Mouse (Mus musculus) frontal cortex, adult (tissue): ENCODE results near the gene Rora.

Experiments
- ATAC-seq: cut with Nextera tagmentation; 2 replicates; pipeline ENCODE4 v1.9.2; 2017; ENCODE audit warnings: mild to moderate bottlenecking, moderate library complexity, mixed read lengths; ENCODE audit not compliant: low TSS enrichment

The Rora gene

DNA sequence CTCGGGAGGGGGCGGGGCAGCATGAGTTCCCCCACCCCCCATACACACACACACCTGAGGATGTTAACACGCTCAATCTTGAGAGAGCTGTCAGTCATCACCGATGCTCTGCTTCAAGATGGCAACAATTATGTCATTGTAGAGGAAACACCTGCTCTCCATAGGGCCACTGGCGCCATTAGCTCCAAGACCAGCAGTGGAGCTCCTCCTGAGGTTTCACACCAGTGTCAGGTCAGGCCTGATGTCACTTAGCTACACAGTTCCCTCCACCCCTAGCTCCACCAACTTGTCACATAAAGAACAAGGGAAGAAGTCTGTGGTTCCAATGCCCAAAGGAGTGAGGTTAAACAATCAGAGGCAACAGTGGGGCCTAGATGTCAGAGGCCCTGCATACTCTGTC, 740.6 kb downstream of the Rora start:
- no peak for ATAC-seq

DNA sequence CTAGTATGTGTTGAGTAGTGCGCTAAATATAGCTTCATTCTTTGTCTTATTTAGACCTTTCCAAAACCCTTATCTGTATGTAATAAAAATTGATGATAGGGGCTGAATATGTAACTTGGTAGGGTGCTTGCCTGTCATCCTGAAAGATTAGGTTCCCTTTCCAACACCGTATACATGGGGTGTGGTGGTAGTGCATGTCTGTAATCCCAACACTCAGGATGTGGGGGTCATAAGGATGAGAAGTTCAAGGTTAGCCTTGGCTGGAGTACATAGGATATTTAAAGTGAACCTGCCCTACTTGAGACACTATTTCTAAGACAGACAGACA, 743.8 kb downstream of the Rora start:
- ATAC-seq: peak; percentile 31; the same call in 1 of the 2 replicates

DNA sequence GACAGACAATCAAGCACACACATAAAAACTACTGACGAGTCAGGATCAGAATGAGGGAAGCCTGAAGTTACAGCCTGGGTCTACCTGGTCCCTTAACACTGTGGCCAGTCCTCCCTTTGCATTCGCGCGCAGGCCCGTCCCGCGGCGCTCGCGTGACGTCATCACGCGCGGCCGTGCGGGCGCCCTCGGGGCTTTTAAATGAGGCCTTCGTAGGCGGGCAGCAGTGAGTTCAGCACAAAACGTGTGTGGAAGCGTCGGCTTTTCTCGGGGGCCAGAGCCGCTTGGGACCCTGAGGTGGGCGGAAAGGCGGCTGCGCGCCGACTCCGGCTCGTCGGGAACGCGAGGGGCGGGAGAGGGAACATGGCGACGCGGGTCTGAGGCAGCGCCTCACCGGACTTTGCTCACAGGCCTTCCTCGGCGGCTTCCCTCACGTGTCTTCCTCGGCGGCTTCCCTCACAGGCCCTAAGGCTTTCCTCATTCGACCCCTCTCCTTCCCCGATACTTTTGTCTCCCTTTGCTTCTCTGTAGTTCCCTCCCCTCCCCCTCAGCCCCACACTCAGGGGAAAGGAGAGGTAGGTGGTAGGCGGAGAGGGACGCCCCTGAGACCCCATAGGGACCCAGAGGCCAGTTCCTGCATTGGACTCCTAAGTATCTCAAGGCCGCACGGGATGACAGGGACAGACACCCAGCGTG, 744.3 kb downstream of the Rora start, which contains the start of gene Ice2:
Ice2 (plus strand) TSS at position 147 of the 693 bp plus-strand sequence.
- peak; percentile 88 for ATAC-seq

DNA sequence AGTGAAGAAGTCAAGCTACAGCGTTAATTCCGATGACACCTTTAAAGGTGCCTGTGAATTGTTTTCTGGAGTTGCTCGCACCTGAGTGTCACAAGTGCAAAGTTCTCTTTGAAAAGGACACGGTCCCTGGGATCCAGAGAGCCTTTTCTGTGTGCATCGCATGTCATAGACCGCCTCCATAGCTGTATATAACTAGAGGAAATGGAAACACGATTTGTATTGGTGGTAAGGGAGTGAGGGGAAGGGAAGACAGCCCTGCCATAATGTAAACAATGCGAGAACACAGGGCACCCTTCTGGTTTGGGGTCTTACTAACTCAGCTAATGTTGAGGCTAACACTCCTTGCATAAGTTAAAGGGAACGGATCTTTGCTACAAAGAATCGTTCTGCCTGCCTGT, 744.9 kb downstream of the Rora start:
- peak; percentile 29 for ATAC-seq

DNA sequence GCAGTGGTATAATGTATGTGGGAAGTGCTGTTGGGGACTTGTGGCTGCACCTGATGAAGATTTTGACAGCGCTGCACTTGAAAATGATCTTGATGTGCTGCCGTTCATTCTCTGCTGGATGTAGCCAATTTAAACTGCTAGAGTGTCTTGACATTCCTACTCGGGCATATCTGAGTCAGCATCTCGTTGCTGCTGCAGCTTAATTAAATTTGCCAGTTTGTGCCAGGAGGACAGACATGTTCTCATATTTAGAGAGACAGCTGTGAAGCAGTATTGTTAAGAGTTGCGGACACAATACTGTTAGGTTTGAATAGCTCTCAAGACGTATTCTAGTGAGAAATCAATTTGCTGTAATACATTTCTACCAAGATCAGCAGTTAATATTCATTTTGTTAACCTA, 751.1 kb downstream of the Rora start:
- no peak for ATAC-seq

DNA sequence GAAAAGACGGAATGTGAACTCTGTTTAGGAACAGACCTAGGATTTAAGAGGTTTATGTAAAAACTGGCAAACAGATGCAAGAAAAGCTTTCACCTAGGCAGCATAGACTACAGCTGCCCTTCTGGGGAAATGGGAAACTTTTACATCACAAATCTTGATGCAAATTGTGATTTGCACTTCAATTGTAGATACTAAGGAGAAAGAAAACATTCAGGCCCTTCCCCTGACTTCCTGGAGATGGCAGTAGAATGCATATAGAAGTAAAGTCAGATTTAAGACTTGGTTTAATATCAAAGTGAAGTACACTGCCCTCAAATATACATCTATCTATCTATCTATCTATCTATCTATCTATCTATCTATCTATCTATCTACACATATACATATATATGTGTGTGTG, 765.9 kb downstream of the Rora start:
- no peak for ATAC-seq

DNA sequence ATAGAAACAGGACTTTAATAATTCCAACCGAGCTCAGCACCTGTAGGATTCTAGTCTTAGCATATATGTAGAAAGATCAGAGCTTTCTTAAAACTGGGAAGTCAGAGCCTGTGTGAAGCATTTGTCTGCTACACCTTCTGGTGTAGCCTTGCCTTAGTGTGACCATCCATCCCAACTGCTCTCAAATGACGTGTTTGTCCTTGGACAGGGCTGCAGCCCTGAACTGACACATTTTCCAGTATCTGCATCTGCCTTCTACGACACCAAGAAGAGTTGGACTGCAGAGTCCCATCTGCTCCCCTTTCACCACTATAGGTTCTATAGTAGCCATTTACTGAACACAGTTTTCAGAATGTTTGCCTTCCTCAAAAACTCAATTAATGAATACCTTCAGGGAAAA, 776.9 kb downstream of the Rora start:
- no peak for ATAC-seq

DNA sequence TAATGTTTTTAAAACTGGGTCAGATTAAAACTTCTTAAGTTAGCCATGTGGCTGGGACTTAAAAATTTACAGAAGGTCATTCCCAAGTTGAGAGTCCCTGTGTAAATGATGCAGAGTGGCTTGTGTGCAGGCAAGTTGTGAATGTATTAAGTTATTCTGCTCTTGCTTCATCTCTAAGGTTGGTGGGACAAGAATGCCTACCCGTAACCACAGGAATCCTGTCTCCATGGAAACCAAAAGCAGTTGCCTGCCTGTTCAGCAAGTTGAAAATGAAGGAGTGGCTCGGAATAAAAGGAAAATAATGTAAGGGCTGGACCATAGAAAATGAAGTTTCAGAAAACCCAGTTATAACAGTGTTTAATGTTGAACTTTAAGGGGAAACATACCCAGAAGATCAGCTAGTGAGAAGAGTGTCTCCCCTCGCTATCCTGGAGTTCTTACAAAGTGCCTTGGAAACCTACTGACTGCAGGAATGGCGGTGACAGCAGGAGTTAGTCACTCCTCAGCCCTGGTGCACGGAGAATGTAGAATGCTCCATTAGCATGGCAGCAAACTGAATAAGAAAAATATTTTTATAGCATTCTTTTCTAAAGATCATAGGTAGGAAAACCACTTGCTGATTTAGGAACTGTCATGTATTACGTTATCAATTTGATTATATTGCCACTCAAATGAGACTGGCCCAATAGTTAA, 778.4 kb downstream of the Rora start:
- ATAC-seq: peak; percentile 57; the same call in 1 of the 2 replicates

DNA sequence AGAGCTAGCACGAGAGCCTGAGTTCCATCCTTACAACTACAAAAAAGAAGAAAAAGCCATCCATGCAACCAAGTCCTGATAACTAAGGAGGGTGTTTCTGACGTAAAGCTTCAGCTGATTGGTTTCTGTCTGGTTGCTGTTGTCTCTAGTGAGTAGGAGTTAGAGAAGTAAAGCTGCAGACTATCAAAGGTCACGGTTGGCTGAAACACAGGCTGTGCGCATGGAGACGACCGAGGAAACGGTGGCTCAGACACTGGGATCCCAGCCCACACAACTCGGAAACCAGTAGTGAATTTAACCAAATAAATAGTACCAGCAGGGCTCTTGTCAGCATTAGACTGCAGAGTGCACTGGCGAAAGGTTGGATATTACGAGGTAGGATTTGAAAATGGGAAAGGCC, 781.6 kb downstream of the Rora start:
- ATAC-seq: no peak

DNA sequence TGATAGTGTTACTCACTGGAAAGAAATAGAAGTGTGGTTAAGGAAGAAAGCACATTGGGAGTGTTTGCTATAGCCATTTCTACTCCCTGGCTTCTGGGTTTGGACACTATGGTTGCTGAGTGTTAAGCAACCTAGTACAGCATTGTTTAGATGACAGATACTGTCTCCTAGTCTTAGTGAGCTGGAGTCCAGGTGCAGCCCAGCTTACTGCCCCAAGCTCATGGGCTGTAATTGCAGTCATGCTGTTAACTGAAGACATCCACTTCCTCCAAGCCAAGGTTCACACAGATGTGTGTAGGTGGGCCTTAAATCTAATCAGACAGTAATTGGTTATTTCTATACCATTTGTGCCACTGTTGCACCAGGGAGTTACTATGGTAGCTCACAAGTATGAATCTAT, 782.1 kb downstream of the Rora start:
- no peak for ATAC-seq
